Comparison of ENCODE assay signal across 9 mouse cellular contexts in genomic region chr6:117166581-117167425, GRCm38 (mm10). TPM values are rescaled to one million over a fixed set of nuclear protein-coding genes. Genes with fewer than 3 reads are reported as not detected.
DNase-seq lines count a peak whose midpoint lies in the region; ATAC-seq and TF ChIP-seq lines count a peak whose summit lies in the region.
"Had no signal": no experiment of that assay in that cellular context is flagged by ENCODE, and none has a peak within 500 bp of the region (broad histone marks: within the 10 kb centered on the region; RNA-seq: fewer than 3 reads in every experiment).

No protein-coding gene starts in this region.

- peak overlapping the region; percentile 35 for H3K4me2 ChIP-seq in forebrain, embryonic 16.5 days (ENCODE audit: low read length)
- H3K4me2 ChIP-seq in liver, embryonic 16.5 days (ENCODE audit: low read depth, low read length): no peak overlapping the region

- peaks cover 5% of the 10 kb centered on the region; the same call in 1 of the 2 replicates for H3K27me3 ChIP-seq in ES-Bruce4 (ENCODE audit: control insufficient read depth, insufficient read depth, low read length, poor library complexity, severe bottlenecking)
- H3K27me3 ChIP-seq in forebrain, embryonic 16.5 days (replicated peaks; ENCODE audit: control insufficient read depth, insufficient read depth, low read length): peaks cover 19% of the 10 kb centered on the region
- peaks cover 31% of the 10 kb centered on the region for H3K27me3 ChIP-seq in liver, embryonic 16.5 days (ENCODE audit: control insufficient read depth, insufficient read depth, low read depth, low read length)

- 1% methylated on average over 16 of the region's 16 CpGs for WGBS in forebrain, embryonic 16.5 days
- WGBS in liver, embryonic 16.5 days (ENCODE audit: insufficient replicate concordance): 3% methylated on average over 16 of the region's 16 CpGs
- 9% methylated on average over 16 of the region's 16 CpGs for WGBS in olfactory bulb, adult 2 months

- no peak for TF ChIP-seq EP300 in ES-Bruce4 (IDR thresholded peaks at IDR 0.05; ENCODE audit: insufficient read depth, low read depth, low read length)

- peak; percentile 76 for DNase-seq in cerebellum, adult 11 months
- peak; percentile 65 for DNase-seq in heart, postnatal 25 days (ENCODE audit: low spot score)
- DNase-seq in layer of hippocampus, adult 11-12 months (ENCODE audit: low spot score): peak; percentile 91
- peak; percentile 43 to 49 for DNase-seq in thymus, postnatal 36 days

- intact Hi-C loops in heart, postnatal 25 days (cut with DNase I): loop anchor here (1.0 to 5.0 kb wide), 7 partner anchors 85 to 658 kb away; no protein-coding TSS in a partner anchor

- no peak overlapping the region for H3K4me3 ChIP-seq in ES-Bruce4 (ENCODE audit: low read depth, low read length)
- peak overlapping the region; percentile 20; the same call in 1 of the 2 replicates for H3K4me3 ChIP-seq in forebrain, embryonic 16.5 days (replicated peaks; ENCODE audit: low read length)
- no peak overlapping the region for H3K4me3 ChIP-seq in liver, embryonic 16.5 days (ENCODE audit: low read depth, low read length)
- no peak overlapping the region for H3K4me3 ChIP-seq in olfactory bulb, adult 2 months (ENCODE audit: insufficient read depth, low read depth, low read length)
- H3K4me3 ChIP-seq: erythroblast, embryonic 14.5 days had no signal

- ATAC-seq in forebrain, embryonic 16.5 days: peak; percentile 88
- peak; percentile 43; the same call in 1 of the 2 replicates for ATAC-seq in liver, embryonic 16.5 days (ENCODE audit: low read depth)

- H3K9me3 ChIP-seq in ES-Bruce4 (replicated peaks; ENCODE audit: control insufficient read depth, insufficient read depth, low read length, poor library complexity, severe bottlenecking): no peaks in the 10 kb centered on the region
- H3K9me3 ChIP-seq in forebrain, embryonic 16.5 days (ENCODE audit: control insufficient read depth, low read length): no peaks in the 10 kb centered on the region
- H3K9me3 ChIP-seq in liver, embryonic 16.5 days (replicated peaks; ENCODE audit: control insufficient read depth, low read length): no peaks in the 10 kb centered on the region

- TF ChIP-seq CTCF in ES-Bruce4 (IDR thresholded peaks at IDR 0.05; ENCODE audit: low read depth, low read length): peak; percentile 69
- TF ChIP-seq CTCF in olfactory bulb, adult 2 months (IDR thresholded peaks at IDR 0.05; ENCODE audit: insufficient read depth, low read depth, low read length): peak; percentile 61

- H3K36me3 ChIP-seq in ES-Bruce4 (ENCODE audit: control insufficient read depth, insufficient read depth, low read length, poor library complexity, severe bottlenecking): no peaks in the 10 kb centered on the region
- H3K36me3 ChIP-seq in forebrain, embryonic 16.5 days (ENCODE audit: control insufficient read depth, insufficient read depth): no peaks in the 10 kb centered on the region
- H3K36me3 ChIP-seq in liver, embryonic 16.5 days (ENCODE audit: control insufficient read depth, insufficient read depth): no peaks in the 10 kb centered on the region

- no peak overlapping the region for H3K9ac ChIP-seq in ES-Bruce4 (ENCODE audit: low read depth, poor library complexity, severe bottlenecking)
- no peak overlapping the region for H3K9ac ChIP-seq in forebrain, embryonic 16.5 days (replicated peaks; ENCODE audit: low read depth, low read length)
- H3K9ac ChIP-seq in liver, embryonic 16.5 days (ENCODE audit: low read depth, low read length): no peak overlapping the region

- no peak overlapping the region for H3K27ac ChIP-seq in ES-Bruce4 (ENCODE audit: insufficient read depth, low read length)
- H3K27ac ChIP-seq in forebrain, embryonic 16.5 days (ENCODE audit: low read length): no peak overlapping the region
- no peak overlapping the region for H3K27ac ChIP-seq in liver, embryonic 16.5 days (ENCODE audit: low read length)
- no peak overlapping the region for H3K27ac ChIP-seq in olfactory bulb, adult 2 months (ENCODE audit: insufficient read depth, low read depth, low read length)

- no peak for TF ChIP-seq POLR2A in ES-Bruce4 (IDR thresholded peaks at IDR 0.05; ENCODE audit: insufficient read depth, low read length)
- TF ChIP-seq POLR2A in olfactory bulb, adult 2 months (IDR thresholded peaks at IDR 0.05; ENCODE audit: insufficient read depth, low read depth, low read length): no peak

- no peaks in the 10 kb centered on the region for H3K4me1 ChIP-seq in ES-Bruce4 (ENCODE audit: control insufficient read depth, insufficient read depth, low read length)
- peaks cover 26% of the 10 kb centered on the region for H3K4me1 ChIP-seq in forebrain, embryonic 16.5 days (replicated peaks; ENCODE audit: control insufficient read depth, insufficient read depth, low read length)
- no peaks in the 10 kb centered on the region for H3K4me1 ChIP-seq in liver, embryonic 16.5 days (ENCODE audit: control insufficient read depth, low read depth, low read length)
- peaks cover 19% of the 10 kb centered on the region for H3K4me1 ChIP-seq in olfactory bulb, adult 2 months (ENCODE audit: control insufficient read depth, insufficient read depth, low read length)

RNA-seq across cellular contexts. Expression of gene Cxcl12, which starts 1.5 kb away (rescaled TPM):
- polyA plus RNA-seq in ES-Bruce4 (2011; ENCODE audit: insufficient read depth, insufficient read length, low read depth, missing spikeins): 5.4 and 7.1 TPM in 2 replicates
- polyA plus RNA-seq in forebrain, embryonic 16.5 days (2015; fragmentation: Nextera tagmentation; extraction: Ambion mirVana): 55.6 and 89.6 TPM in 2 replicates
- 100 to 1,000 TPM in 1 of 2 experiments, 10 to 100 TPM in 1; 90.4 to 120 TPM for total RNA-seq in heart, postnatal 25 days (2021)
- 57.5 and 59.8 TPM in 2 replicates for polyA plus RNA-seq in liver, embryonic 16.5 days (2015; fragmentation: Nextera tagmentation; extraction: Ambion mirVana)
- not detected in 2 replicates for polyA plus RNA-seq in olfactory bulb, adult 2 months (2012; ENCODE audit: insufficient read depth, insufficient read length, low replicate concordance, missing spikeins)
